Mouse (Mus musculus): Measurements from ENCODE around the gene Fkbp15.
"Not testable (repeated sequence)": the region's sequence is repeated elsewhere in the genome, so short reads cannot be mapped to it uniquely, and the experiment has no call there.

The Fkbp15 gene

GRCm38 (mm10) chr4:62276642-62277041, 83.7 kb downstream of the Fkbp15 start:
- no peak for DNase-seq

- no peak for DNase-seq
Observed at GRCm38 (mm10) chr4:62274841-62275536, 85.4 kb downstream of the Fkbp15 start.

- no peak for DNase-seq
Observed at GRCm38 (mm10) chr4:62273916-62274315, 86.4 kb downstream of the Fkbp15 start.

- DNase-seq, result no peak
Observed at GRCm38 (mm10) chr4:62272696-62273095, 87.7 kb downstream of the Fkbp15 start.

- DNase-seq, result no peak
Observed at GRCm38 (mm10) chr4:62267101-62267500, 93.2 kb downstream of the Fkbp15 start.

- DNase-seq, result not testable (repeated sequence)
Observed at GRCm38 (mm10) chr4:62266016-62266415, 94.3 kb downstream of the Fkbp15 start.

GRCm38 (mm10) chr4:62265154-62265836, 95.1 kb downstream of the Fkbp15 start:
- DNase-seq, result no peak

- DNase-seq, result peak; percentile 44 to 52
Observed at GRCm38 (mm10) chr4:62263133-62263844, 97.1 kb downstream of the Fkbp15 start.

GRCm38 (mm10) chr4:62262276-62262675, 98.1 kb downstream of the Fkbp15 start, which contains the start of gene Slc31a2:
TSS of gene Slc31a2 (plus strand) at chr4:62262562.
- DNase-seq, result no peak

GRCm38 (mm10) chr4:62256931-62257330, 103.4 kb downstream of the Fkbp15 start:
- DNase-seq, result peak; percentile 88 to 89

- DNase-seq, result no peak
Observed at GRCm38 (mm10) chr4:62254551-62254950, 105.8 kb downstream of the Fkbp15 start.

GRCm38 (mm10) chr4:62251776-62252175, 108.6 kb downstream of the Fkbp15 start:
- no peak for DNase-seq

- DNase-seq, result peak; percentile 17 to 25
Observed at GRCm38 (mm10) chr4:62250896-62251544, 109.3 kb downstream of the Fkbp15 start.

Data from kidney, postnatal 4 days (tissue).